Mouse (Mus musculus) limb, embryonic 14.5 days (tissue): ENCODE results near the gene Cfap45. TPM values are rescaled to one million over a fixed set of nuclear protein-coding genes. Genes with fewer than 3 reads are reported as not detected.

Source experiments
- ATAC-seq: fragments of 200-750 bp; cut with Nextera tagmentation; 2 replicates; pipeline ENCODE4 v1.8.0; 2017; ENCODE audit warnings: low read depth, moderate number of reproducible peaks, moderate TSS enrichment; ENCODE audit not compliant: low FRiP score
- DNase-seq: peaks from one replicate; pipeline ENCODE4 v3.0.0-alpha.2; 2015; ENCODE audit warnings: low spot score
- H3K27ac ChIP-seq: fragments of 300-500 bp; sonication (generic); replicated peaks from 2 replicates; pipeline ENCODE4 v1.5.1; 2014; ENCODE audit warnings: low read depth, mild to moderate bottlenecking, low read length, moderate library complexity, mixed read lengths
- H3K27me3 ChIP-seq: fragments of 300-500 bp; sonication (generic); 2 replicates; pipeline ENCODE4 v1.6.1; 2014; ENCODE audit warnings: low read length, mixed read lengths; ENCODE audit not compliant: control insufficient read depth, insufficient read depth
- H3K36me3 ChIP-seq: fragments of 300-500 bp; sonication (generic); 2 replicates; pipeline ENCODE4 v1.6.1; 2014; ENCODE audit warnings: mild to moderate bottlenecking, low read length, moderate library complexity, mixed read lengths; ENCODE audit not compliant: control insufficient read depth, insufficient read depth
- H3K4me1 ChIP-seq: fragments of 300-500 bp; sonication (generic); 2 replicates; pipeline ENCODE4 v1.6.1; 2014; ENCODE audit warnings: antibody characterized with exemption, low read length, mixed read lengths; ENCODE audit not compliant: control insufficient read depth, insufficient read depth
- H3K4me2 ChIP-seq: fragments of 300-500 bp; sonication (generic); replicated peaks from 2 replicates; pipeline ENCODE4 v1.6.1; 2014; ENCODE audit warnings: low read depth, mild to moderate bottlenecking, low read length, moderate library complexity; ENCODE audit not compliant: severe bottlenecking
- H3K4me3 ChIP-seq: fragments of 300-500 bp; sonication (generic); replicated peaks from 2 replicates; pipeline ENCODE4 v1.5.1; 2014; ENCODE audit warnings: low read length
- H3K9ac ChIP-seq: fragments of 300-500 bp; sonication (generic); 2 replicates; pipeline ENCODE4 v1.6.1; 2014; ENCODE audit warnings: mild to moderate bottlenecking, low read depth, low read length, moderate library complexity; ENCODE audit not compliant: severe bottlenecking
- H3K9me3 ChIP-seq: fragments of 300-500 bp; sonication (generic); 2 replicates; pipeline ENCODE4 v1.6.1; 2016; ENCODE audit warnings: low read length; ENCODE audit not compliant: control insufficient read depth
- POLR2A ChIP-seq: fragments of 200-500 bp; IDR thresholded peaks from 2 replicates; pipeline ENCODE4 v1.8.0; 2012; ENCODE audit warnings: inconsistent platforms, mild to moderate bottlenecking, moderate library complexity, borderline replicate concordance; ENCODE audit not compliant: insufficient read depth, insufficient read length; ENCODE audit errors: extremely low read depth
- WGBS: fragments of 180-500 bp; shearing (Covaris S2); extraction: QIAGEN DNeasy Blood & Tissue Kit; methylation state at CpG from one replicate; pipeline ENCODE4 v1.1.7; 2014; 5-methylcytosine and 5-hydroxymethylcytosine counted together
- polyA plus RNA-seq, 2 experiments: library from polyadenylated mRNA; depleted of rRNA in 1 of 2; stranded (reverse) in 1 of 2; unstranded in 1 of 2; fragments of >200 nt; fragmentation: Nextera tagmentation in 1 of 2; extraction: Ambion mirVana in 1 of 2; gene quantifications; 2 replicates each; pipeline versions ENCODE4 v1.2.1 to v1.2.3; 2012 to 2014

Gene Cfap45
- polyA plus RNA-seq, 2 experiments: 0.98 to 1.3 TPM

DNA sequence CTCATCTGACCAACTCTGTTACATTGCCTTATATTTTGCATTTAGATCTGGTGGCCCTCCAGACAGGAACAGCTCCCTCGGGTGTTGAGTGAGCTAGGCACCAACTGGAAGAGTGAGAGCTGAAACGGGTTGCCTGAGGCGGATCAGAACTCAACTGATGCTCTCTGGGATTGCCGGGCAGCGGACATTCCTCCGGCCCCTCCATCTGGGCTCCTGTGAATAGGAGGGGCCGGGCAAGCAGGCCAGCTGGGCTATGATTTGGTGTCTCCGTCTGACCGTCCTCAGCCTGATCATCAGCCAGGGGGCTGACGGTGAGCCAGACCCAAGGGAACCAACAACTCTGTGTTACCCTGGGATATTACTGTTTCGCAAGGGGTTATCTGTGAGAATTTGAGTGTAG, 36.4 kb upstream of the Cfap45 start:
- no peak overlapping the region for H3K9ac ChIP-seq
- WGBS: 59% methylated on average over 11 of the region's 11 CpGs
- 0 out of 2 replicates have a peak overlapping the region, but pooled peaks have one; percentile 5 for H3K4me2 ChIP-seq
- H3K4me1 ChIP-seq: peaks cover 19% of the 10 kb centered on the region
- no peaks in the 10 kb centered on the region for H3K9me3 ChIP-seq
- DNase-seq: no peak
- TF ChIP-seq POLR2A: no peak
- ATAC-seq: no peak
- H3K27ac ChIP-seq: no peak overlapping the region
- H3K4me3 ChIP-seq: no peak overlapping the region; the same call in 1 of the 2 replicates
- no peaks in the 10 kb centered on the region for H3K27me3 ChIP-seq
- H3K36me3 ChIP-seq: no peaks in the 10 kb centered on the region

DNA sequence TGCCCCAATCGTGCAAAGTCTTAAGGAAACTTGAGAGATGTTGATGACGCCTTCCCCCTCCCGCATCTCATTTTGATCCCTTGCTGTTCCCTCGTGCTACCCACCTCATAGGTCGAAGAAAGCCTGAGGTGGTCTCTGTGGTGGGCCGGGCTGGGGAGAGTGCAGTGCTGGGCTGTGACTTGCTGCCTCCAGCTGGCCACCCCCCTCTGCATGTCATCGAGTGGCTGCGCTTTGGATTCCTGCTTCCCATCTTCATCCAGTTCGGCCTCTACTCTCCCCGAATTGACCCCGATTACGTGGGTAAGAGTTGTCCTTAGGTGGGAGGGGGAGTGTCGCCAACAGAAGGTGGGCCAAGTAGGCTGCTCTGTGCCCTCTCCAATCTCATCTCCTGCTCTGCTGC, 35.9 kb upstream of the Cfap45 start:
- no peaks in the 10 kb centered on the region for H3K36me3 ChIP-seq
- ATAC-seq (no peak), DNase-seq (no peak)
- no peaks in the 10 kb centered on the region for H3K27me3 ChIP-seq
- no peak overlapping the region for H3K4me2 ChIP-seq
- no peak overlapping the region for H3K27ac ChIP-seq
- H3K4me3 ChIP-seq: no peak overlapping the region
- H3K4me1 ChIP-seq: peaks cover 19% of the 10 kb centered on the region
- no peaks in the 10 kb centered on the region for H3K9me3 ChIP-seq
- H3K9ac ChIP-seq: no peak overlapping the region
- TF ChIP-seq POLR2A: no peak
- 64% methylated on average over 13 of the region's 13 CpGs for WGBS

DNA sequence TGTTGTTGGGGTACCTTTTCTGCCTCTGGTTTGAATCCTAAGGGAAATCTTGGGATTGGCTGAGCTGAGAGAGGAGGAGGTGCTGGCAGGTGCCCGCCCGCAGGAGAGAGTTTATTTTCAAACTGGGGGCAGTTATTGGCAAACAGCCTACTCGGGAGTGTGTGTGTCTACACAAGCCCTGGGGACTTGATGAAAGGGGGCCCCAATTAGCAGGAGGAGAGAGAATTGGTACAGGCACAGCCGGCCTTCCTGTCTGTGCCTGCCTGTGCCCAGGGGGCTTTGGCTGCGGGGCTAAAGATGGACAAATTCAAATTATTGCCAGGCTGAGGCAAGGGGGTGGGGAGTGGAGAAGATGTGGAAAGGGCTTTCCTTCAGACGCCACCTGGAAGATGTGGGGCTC, 34.8 kb upstream of the Cfap45 start:
- Histone ChIP-seq H3K4me2 (peak overlapping the region; percentile 10; the same call in 1 of the 2 replicates), H3K27me3 (no peaks in the 10 kb centered on the region), H3K9me3 (no peaks in the 10 kb centered on the region), H3K4me3 (no peak overlapping the region), H3K36me3 (no peaks in the 10 kb centered on the region), H3K27ac (no peak overlapping the region), H3K4me1 (peaks cover 23% of the 10 kb centered on the region), H3K9ac (no peak overlapping the region)
- WGBS: 21% methylated on average over 6 of the region's 6 CpGs
- TF ChIP-seq POLR2A: no peak
- ATAC-seq: no peak
- DNase-seq: no peak

DNA sequence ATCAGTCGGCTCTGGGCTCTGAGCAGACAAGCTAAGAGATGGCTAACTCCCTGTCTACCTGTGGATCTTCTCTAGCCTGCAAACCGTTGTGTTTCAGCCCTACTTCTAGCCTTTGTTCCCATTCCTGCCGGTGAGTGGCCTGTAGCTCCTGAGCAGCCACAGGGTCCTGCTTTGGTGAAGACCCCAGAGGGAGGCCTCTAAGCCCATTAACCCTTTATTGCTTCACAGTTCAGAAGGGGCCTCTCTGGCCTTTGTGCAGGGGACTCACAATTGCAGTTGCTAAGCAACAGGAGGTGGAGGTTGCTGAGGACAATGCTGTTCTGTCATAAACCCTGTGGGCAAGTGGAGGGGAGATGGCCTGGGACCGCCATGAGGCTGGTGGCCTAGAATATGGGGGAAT, 34.4 kb upstream of the Cfap45 start:
- no peak for ATAC-seq
- peaks cover 23% of the 10 kb centered on the region for H3K4me1 ChIP-seq
- TF ChIP-seq POLR2A: no peak

DNA sequence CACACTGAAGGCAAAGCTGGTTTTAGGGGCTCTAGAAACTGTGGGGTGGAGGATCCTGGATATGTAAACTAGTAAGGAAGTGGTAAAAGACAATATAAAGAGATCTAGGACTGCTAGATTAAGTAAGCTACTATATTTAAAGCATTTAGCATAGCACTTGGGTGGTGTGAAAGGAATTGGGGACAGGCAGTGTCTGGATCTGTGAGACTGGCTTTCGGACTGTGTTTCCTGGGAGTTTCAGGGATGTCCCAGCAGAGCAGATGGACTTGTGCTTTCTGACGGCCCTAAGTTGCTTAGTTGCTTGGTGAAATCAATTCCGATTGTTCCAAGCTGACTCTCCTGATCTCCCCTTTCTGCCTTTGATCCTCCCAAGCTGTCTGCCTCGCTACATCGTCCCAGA, 34.0 kb upstream of the Cfap45 start:
- Histone ChIP-seq H3K4me3 (no peak overlapping the region), H3K4me1 (peaks cover 21% of the 10 kb centered on the region), H3K9ac (no peak overlapping the region), H3K4me2 (no peak overlapping the region), H3K9me3 (no peaks in the 10 kb centered on the region), H3K27ac (no peak overlapping the region), H3K36me3 (no peaks in the 10 kb centered on the region), H3K27me3 (no peaks in the 10 kb centered on the region)
- TF ChIP-seq POLR2A: no peak
- ATAC-seq (no peak), DNase-seq (no peak)
- 67% methylated on average over 5 of the region's 5 CpGs for WGBS

More for the DNA sequence above, 34.4 kb upstream of the Cfap45 start:
- 18% methylated on average over 4 of the region's 4 CpGs for WGBS
- H3K27ac ChIP-seq: no peak overlapping the region
- H3K9ac ChIP-seq: no peak overlapping the region
- H3K9me3 ChIP-seq: no peaks in the 10 kb centered on the region
- H3K27me3 ChIP-seq: no peaks in the 10 kb centered on the region
- no peak overlapping the region for H3K4me3 ChIP-seq
- H3K4me2 ChIP-seq: peak overlapping the region; percentile 10; the same call in 1 of the 2 replicates
- no peak for DNase-seq
- H3K36me3 ChIP-seq: no peaks in the 10 kb centered on the region

DNA sequence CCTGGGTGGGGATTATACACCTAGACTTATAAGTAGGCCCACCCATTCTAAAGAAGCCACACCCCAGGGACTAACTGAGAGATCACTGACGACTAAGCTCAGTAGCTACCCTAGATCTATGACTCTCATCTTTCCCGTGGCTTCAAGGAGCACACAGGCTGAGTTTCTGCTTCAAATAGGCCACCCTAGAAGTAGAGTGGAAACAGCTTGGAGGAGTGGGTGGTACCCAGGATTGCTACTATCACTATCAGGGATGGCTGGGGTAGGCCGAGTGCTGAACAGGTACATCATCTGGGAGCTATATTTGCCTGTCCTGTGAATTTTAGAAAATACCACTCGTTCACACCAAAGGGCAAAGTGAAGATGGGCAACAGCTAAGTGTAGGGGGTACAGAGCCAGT, 32.7 kb upstream of the Cfap45 start:
- Histone ChIP-seq H3K27me3 (no peaks in the 10 kb centered on the region), H3K9ac (no peak overlapping the region), H3K27ac (no peak overlapping the region), H3K4me3 (no peak overlapping the region), H3K9me3 (no peaks in the 10 kb centered on the region), H3K4me1 (peaks cover 20% of the 10 kb centered on the region), H3K36me3 (peaks cover 7% of the 10 kb centered on the region; the same call in 1 of the 2 replicates), H3K4me2 (no peak overlapping the region)
- 78% methylated on average over 4 of the region's 4 CpGs for WGBS
- no peak for DNase-seq
- no peak for ATAC-seq
- no peak for TF ChIP-seq POLR2A
